Mouse (Mus musculus): ENCODE measurements around the gene Gm17606.

Gm17606 gene

GRCm38 (mm10) chr14:54664477-54665222, 23.9 kb downstream of the Gm17606 start:
- DNase-seq (ENCODE audit: low spot score in 2 of 2) = peak; percentile 59 to 73

GRCm38 (mm10) chr14:54669381-54669780, 28.6 kb downstream of the Gm17606 start:
- DNase-seq (ENCODE audit: low spot score in 2 of 2) = peak in 1 of 2 experiments; percentile 58

GRCm38 (mm10) chr14:54674317-54674716, 33.6 kb downstream of the Gm17606 start:
- DNase-seq (ENCODE audit: low spot score in 2 of 2) = no peak

GRCm38 (mm10) chr14:54676290-54676689, 35.5 kb downstream of the Gm17606 start:
- DNase-seq (ENCODE audit: low spot score in 2 of 2) = no peak

GRCm38 (mm10) chr14:54678657-54679304, 38.0 kb downstream of the Gm17606 start:
- no peak for DNase-seq (ENCODE audit: low spot score in 2 of 2)

- no peak for DNase-seq (ENCODE audit: low spot score in 2 of 2)
Observed at GRCm38 (mm10) chr14:54682396-54682795, 41.6 kb downstream of the Gm17606 start.

GRCm38 (mm10) chr14:54685471-54685870, 44.7 kb downstream of the Gm17606 start:
- no peak for DNase-seq (ENCODE audit: low spot score in 2 of 2)

DNA sequence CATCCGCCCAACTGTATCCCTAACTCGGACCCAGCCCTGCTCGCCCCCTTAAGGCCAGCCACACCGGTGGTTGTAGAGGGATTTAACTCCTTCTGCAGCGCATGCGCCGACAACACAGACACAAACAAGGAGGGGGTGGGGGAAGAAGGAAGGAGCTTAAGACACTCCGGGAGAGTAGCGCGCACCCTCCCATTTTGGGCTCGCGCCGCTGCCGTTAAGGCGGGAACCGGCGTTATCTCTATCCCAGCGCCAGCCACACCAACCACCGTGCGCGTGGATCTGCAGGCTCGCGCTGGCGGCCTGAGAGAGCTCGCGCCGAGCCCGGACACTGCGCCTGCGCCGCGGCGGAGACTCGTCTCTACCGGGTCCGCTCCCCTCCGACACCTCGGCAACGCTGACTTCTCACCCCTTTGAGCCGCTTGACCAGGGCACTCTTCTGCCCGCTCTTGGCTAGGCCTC, 45.3 kb downstream of the Gm17606 start, which contains the start of gene 1700123O20Rik:
Gene 1700123O20Rik, plus strand, starts transcription at position 154 of the 459 bp plus-strand sequence.
- DNase-seq (ENCODE audit: low spot score in 2 of 2) = no peak

- peak; percentile 99 to 100 for DNase-seq (ENCODE audit: low spot score in 2 of 2)
Observed at GRCm38 (mm10) chr14:54686522-54687143, 45.9 kb downstream of the Gm17606 start, which contains the start of gene Acin1. TSS of gene Acin1 (minus strand) at chr14:54686931.

DNA sequence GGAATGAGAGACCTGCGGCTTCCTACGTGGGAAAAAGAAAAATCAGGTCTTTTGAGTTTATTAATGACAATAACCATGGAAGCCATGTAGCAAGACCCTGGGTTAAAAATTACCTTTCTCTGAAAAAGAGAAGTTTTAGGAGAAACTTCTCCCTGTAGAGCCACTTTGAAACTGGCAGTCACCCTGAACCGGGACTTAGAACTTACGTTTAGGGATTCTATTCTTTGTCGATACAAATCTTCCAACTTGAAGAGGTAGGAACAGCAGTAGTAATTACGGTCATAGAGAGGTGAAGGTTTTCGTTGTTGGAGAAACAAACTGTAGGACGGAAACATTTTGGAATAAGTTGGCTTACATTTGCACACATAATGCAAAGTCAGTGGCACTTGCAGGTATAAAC, 46.5 kb downstream of the Gm17606 start:
- DNase-seq (ENCODE audit: low spot score in 2 of 2) = no peak

DNA sequence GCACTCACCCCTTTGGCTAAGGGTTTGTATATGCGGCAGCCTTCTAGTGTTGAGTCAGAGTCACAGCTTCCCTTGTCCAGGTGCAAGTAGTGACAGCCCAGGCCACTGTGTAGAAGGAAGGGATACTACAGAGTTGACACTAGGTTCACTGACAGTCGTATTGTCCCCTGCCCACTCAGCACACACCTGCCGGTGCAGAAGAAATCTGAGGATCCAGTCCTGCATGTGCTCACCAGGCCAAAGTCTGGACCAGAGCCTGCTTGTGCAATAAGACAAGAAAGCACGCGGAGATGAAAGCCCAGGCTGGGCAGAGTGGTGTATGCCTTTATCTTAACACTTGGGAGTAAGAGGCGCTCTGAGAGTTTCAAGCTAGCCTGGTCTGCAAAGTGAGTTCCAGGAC, 54.3 kb downstream of the Gm17606 start:
- no peak for DNase-seq (ENCODE audit: low spot score in 2 of 2)

DNA sequence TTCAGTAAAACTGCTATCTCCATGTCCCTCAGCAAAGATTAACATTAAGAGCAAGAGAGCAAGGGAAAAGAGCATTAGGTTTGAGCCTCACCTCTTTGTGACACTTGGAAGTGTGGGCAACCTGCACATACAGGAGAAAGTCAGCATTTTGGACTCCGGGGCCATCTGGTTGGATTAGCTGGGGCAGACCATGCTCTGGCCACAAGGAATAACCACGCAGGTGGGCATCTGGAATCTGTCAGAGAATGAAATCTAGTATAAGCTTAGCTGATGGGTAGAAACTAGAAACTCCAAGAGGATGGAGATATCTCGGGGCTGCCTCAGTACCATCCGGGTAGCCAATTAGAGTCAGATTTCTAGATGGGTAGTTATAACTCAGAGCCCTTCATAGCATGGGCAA, 56.0 kb downstream of the Gm17606 start:
- DNase-seq (ENCODE audit: low spot score in 2 of 2) = no peak

All from left cerebral cortex, adult 9 months (tissue).